Mouse (Mus musculus) thymus, adult 18-20 months (tissue): ENCODE measurements at regions not wholly inside any gene's neighbourhood (a gene's known extent, or its start where the extent isn't known, plus 50 kb on each side); places are given as distances from the start of the nearest gene placed in this dataset.

Experiments
- DNase-seq, 2 experiments: peaks; one replicate each; pipeline ENCODE4 v3.0.0; 2022; ENCODE audit warnings: mixed read lengths in 2 of 2

- DNase-seq = no peak
Observed at GRCm38 (mm10) chr14:66479181-66479580, 470.2 kb upstream of the Gulo start.

- DNase-seq = no peak
Observed at GRCm38 (mm10) chr14:66478562-66478961, 469.6 kb upstream of the Gulo start.

- no peak for DNase-seq
Observed at GRCm38 (mm10) chr14:66475026-66475425, 466.0 kb upstream of the Gulo start.

GRCm38 (mm10) chr14:66473251-66473550 is 464.2 kb upstream of the Gulo start:
- DNase-seq = no peak

GRCm38 (mm10) chr14:66472537-66473250 is 463.7 kb upstream of the Gulo start:
- DNase-seq = no peak

- no peak for DNase-seq
Observed at GRCm38 (mm10) chr14:66462081-66462480, 453.1 kb upstream of the Gulo start.

GRCm38 (mm10) chr14:66460795-66461194 is 451.8 kb upstream of the Gulo start:
- DNase-seq = no peak

GRCm38 (mm10) chr14:66458696-66459095 is 449.7 kb upstream of the Gulo start:
- no peak for DNase-seq

GRCm38 (mm10) chr14:66457300-66457699 is 448.3 kb upstream of the Gulo start:
- DNase-seq = no peak

GRCm38 (mm10) chr14:66452828-66453227 is 443.8 kb upstream of the Gulo start:
- no peak for DNase-seq

- no peak for DNase-seq
Observed at GRCm38 (mm10) chr14:66450351-66450750, 441.3 kb upstream of the Gulo start.

- DNase-seq = no peak
Observed at GRCm38 (mm10) chr14:66442576-66442975, 433.6 kb upstream of the Gulo start.

GRCm38 (mm10) chr14:66441825-66442224 is 432.8 kb upstream of the Gulo start:
- no peak for DNase-seq

- DNase-seq = no peak
Observed at GRCm38 (mm10) chr14:66438572-66438971, 429.6 kb upstream of the Gulo start.

GRCm38 (mm10) chr14:66438001-66438400 is 429.0 kb upstream of the Gulo start:
- DNase-seq = no peak

GRCm38 (mm10) chr14:66431630-66432029 is 422.6 kb upstream of the Gulo start:
- no peak for DNase-seq

- DNase-seq = no peak
Observed at GRCm38 (mm10) chr14:66424141-66424540, 415.1 kb upstream of the Gulo start.
